Comparison of ENCODE assay signal across 8 mouse cellular contexts in the genomic region with DNA sequence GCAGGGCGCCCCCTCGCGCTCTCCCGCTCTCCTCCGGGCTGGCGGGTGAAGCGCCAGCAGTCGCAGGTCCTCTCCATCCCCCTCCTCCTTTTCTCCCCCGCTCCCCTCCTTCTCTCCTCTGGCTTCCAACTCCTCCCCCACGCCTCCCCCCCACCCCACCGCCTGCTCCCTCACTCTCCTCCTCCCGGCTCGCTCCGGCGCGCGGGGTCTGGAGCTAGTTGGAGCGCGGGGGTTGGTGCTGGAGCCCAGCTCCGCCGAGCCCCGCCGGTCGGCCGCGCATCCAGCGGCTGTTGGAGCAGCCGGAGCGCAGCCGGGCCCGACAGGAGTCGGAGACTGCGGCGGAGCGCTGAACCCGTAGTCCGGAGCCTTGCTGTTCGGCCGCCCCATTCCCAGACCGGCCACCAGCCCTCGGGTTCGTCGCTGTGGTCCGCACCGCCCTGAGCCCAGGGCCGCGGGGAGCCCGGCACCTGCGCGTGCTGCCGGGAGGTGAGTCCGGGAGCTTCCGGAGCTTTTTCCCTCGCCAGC. TPM values are rescaled to one million over a fixed set of nuclear protein-coding genes. Genes with fewer than 3 reads are reported as not detected.
DNase-seq lines count a peak whose midpoint lies in the region; ATAC-seq and TF ChIP-seq lines count a peak whose summit lies in the region.

Gene Sema5b, plus strand, starts transcription at position 29 of the 525 bp plus-strand sequence.

- H3K9ac ChIP-seq in lung, embryonic 14.5 days, result peak within 1 kb of the TSS; percentile 50
- peak within 1 kb of the TSS; percentile 67 for H3K9ac ChIP-seq in embryonic facial prominence, embryonic 11.5 days (replicated peaks; ENCODE audit: low read length)
- H3K9ac ChIP-seq in heart, embryonic 15.5 days, result peak within 1 kb of the TSS; percentile 60
- H3K9ac ChIP-seq in liver, embryonic 12.5 days, result 0 out of 2 replicates have a peak within 1 kb of the TSS, but pooled peaks have one; percentile 14

- TF ChIP-seq CTCF in lung, embryonic 14.5 days (IDR thresholded peaks at IDR 0.05; ENCODE audit: low read depth), result no peak; the same call in 1 of the 2 replicates

- no peaks in the 10 kb centered on the region for H3K9me3 ChIP-seq in lung, embryonic 14.5 days (ENCODE audit: low read depth, low read length)
- H3K9me3 ChIP-seq in embryonic facial prominence, embryonic 11.5 days (replicated peaks; ENCODE audit: control insufficient read depth, low read length), result no peaks in the 10 kb centered on the region
- no peaks in the 10 kb centered on the region for H3K9me3 ChIP-seq in heart, embryonic 15.5 days (replicated peaks)
- H3K9me3 ChIP-seq in liver, embryonic 12.5 days (replicated peaks), result no peaks in the 10 kb centered on the region

- H3K27ac ChIP-seq in lung, embryonic 14.5 days (ENCODE audit: low read depth), result no peak within 1 kb of the TSS
- H3K27ac ChIP-seq in embryonic facial prominence, embryonic 11.5 days (replicated peaks; ENCODE audit: low read depth, low read length), result no peak within 1 kb of the TSS
- no peak within 1 kb of the TSS for H3K27ac ChIP-seq in heart, embryonic 15.5 days
- H3K27ac ChIP-seq in liver, embryonic 12.5 days, result no peak within 1 kb of the TSS

- H3K4me2 ChIP-seq in lung, embryonic 14.5 days, result peak within 1 kb of the TSS; percentile 97
- peak within 1 kb of the TSS; percentile 95 for H3K4me2 ChIP-seq in embryonic facial prominence, embryonic 11.5 days (ENCODE audit: low read depth, low read length)
- peak within 1 kb of the TSS; percentile 95 for H3K4me2 ChIP-seq in heart, embryonic 15.5 days
- H3K4me2 ChIP-seq in liver, embryonic 12.5 days, result peak within 1 kb of the TSS; percentile 64

- ATAC-seq in lung, embryonic 14.5 days (ENCODE audit: insufficient read depth), result peak; percentile 82
- peak; percentile 87 for ATAC-seq in embryonic facial prominence, embryonic 11.5 days (replicated peaks; ENCODE audit: insufficient number of reproducible peaks, low FRiP score, low TSS enrichment, low read depth)
- peak; percentile 64 for ATAC-seq in heart, embryonic 15.5 days (replicated peaks; ENCODE audit: insufficient number of reproducible peaks, insufficient read depth, low FRiP score, low read depth)
- ATAC-seq in liver, embryonic 12.5 days, result no peak

- peaks cover 4% of the 10 kb centered on the region; the same call in 1 of the 2 replicates for H3K4me1 ChIP-seq in lung, embryonic 14.5 days (ENCODE audit: insufficient read depth)
- H3K4me1 ChIP-seq in embryonic facial prominence, embryonic 11.5 days (ENCODE audit: control insufficient read depth, insufficient read depth, low read length), result no peaks in the 10 kb centered on the region
- H3K4me1 ChIP-seq in heart, embryonic 15.5 days (replicated peaks), result peaks cover 29% of the 10 kb centered on the region
- no peaks in the 10 kb centered on the region; the same call in 1 of the 2 replicates for H3K4me1 ChIP-seq in liver, embryonic 12.5 days

- WGBS in lung, embryonic 14.5 days, result under 1% methylated on average over 50 of the region's 54 CpGs
- WGBS in embryonic facial prominence, embryonic 11.5 days, result under 1% methylated on average over 52 of the region's 54 CpGs
- WGBS in heart, embryonic 15.5 days, result under 1% methylated on average over 48 of the region's 54 CpGs
- 2% methylated on average over 47 of the region's 54 CpGs for WGBS in liver, embryonic 12.5 days (ENCODE audit: insufficient replicate concordance)

- peak within 1 kb of the TSS; percentile 52 for H3K4me3 ChIP-seq in lung, embryonic 14.5 days (ENCODE audit: low read depth, low read length)
- peak within 1 kb of the TSS; percentile 65 for H3K4me3 ChIP-seq in embryonic facial prominence, embryonic 11.5 days (ENCODE audit: low read depth, low read length)
- peak within 1 kb of the TSS; percentile 68 for H3K4me3 ChIP-seq in heart, embryonic 15.5 days
- peak within 1 kb of the TSS; percentile 44 for H3K4me3 ChIP-seq in liver, embryonic 12.5 days

- no peaks in the 10 kb centered on the region for H3K36me3 ChIP-seq in lung, embryonic 14.5 days (ENCODE audit: insufficient read depth)
- H3K36me3 ChIP-seq in embryonic facial prominence, embryonic 11.5 days (replicated peaks; ENCODE audit: control insufficient read depth, insufficient read depth, low read depth, low read length), result no peaks in the 10 kb centered on the region
- H3K36me3 ChIP-seq in heart, embryonic 15.5 days, result no peaks in the 10 kb centered on the region
- H3K36me3 ChIP-seq in liver, embryonic 12.5 days, result no peaks in the 10 kb centered on the region

- peaks cover 71% of the 10 kb centered on the region for H3K27me3 ChIP-seq in lung, embryonic 14.5 days (ENCODE audit: insufficient read depth, low read length)
- peaks cover 11% of the 10 kb centered on the region; the same call in 1 of the 2 replicates for H3K27me3 ChIP-seq in embryonic facial prominence, embryonic 11.5 days (ENCODE audit: control insufficient read depth, insufficient read depth, low read length)
- H3K27me3 ChIP-seq in heart, embryonic 15.5 days, result peaks cover 84% of the 10 kb centered on the region
- H3K27me3 ChIP-seq in liver, embryonic 12.5 days (replicated peaks), result peaks cover 88% of the 10 kb centered on the region

- peak; percentile 84 for DNase-seq in lung, embryonic 14.5 days
- DNase-seq in lung, postnatal 36 days, result no peak
- DNase-seq in embryonic facial prominence, embryonic 11.5 days (ENCODE audit: low spot score), result peak; percentile 84
- DNase-seq in kidney, postnatal 14 days, result peak; percentile 71
- peak; percentile 36 for DNase-seq in ovary, postnatal 10 days (ENCODE audit: low spot score)
- no peak for DNase-seq in spleen, postnatal 4 days (ENCODE audit: low spot score in 2 of 2)

RNA-seq across cellular contexts. Expression of gene Sema5b, which starts in this region (rescaled TPM):
- polyA plus RNA-seq in lung, embryonic 14.5 days (2014; fragmentation: Nextera tagmentation; extraction: Ambion mirVana), result 2.7 and 3.3 TPM in 2 replicates
- 2.9 and 4.3 TPM in 2 replicates for polyA plus RNA-seq in embryonic facial prominence, embryonic 11.5 days (2014; fragmentation: Nextera tagmentation; extraction: Ambion mirVana)
- 1.8 and 2.9 TPM in 2 replicates for polyA plus RNA-seq in heart, embryonic 15.5 days (2015; fragmentation: Nextera tagmentation; extraction: Ambion mirVana)
- polyA plus RNA-seq in liver, embryonic 12.5 days (2016; fragmentation: Nextera tagmentation; extraction: Ambion mirVana), result 0.17 and 0.62 TPM in 2 replicates

Comparison
In these comparisons a context has a peak if more than half of its experiments do, and no peak if none do; other contexts are left out.
1. DNase-seq: peak in lung, embryonic 14.5 days (single experiment), embryonic facial prominence, embryonic 11.5 days (single experiment), kidney, postnatal 14 days (single experiment) and ovary, postnatal 10 days (single experiment); none in lung, postnatal 36 days (single experiment) and spleen, postnatal 4 days (0 of 2).
2. H3K9ac ChIP-seq: peak in every context shown above with its lines; median percentile 67 in embryonic facial prominence, embryonic 11.5 days; 60 in heart, embryonic 15.5 days; 50 in lung, embryonic 14.5 days; 14 in liver, embryonic 12.5 days.
3. Peak in every context shown above with its lines, with median percentiles within 50 percentile points of each other: H3K4me2 ChIP-seq and H3K4me3 ChIP-seq.